Mouse (Mus musculus): ENCODE measurements around the gene Fhit. TPM values are rescaled to one million over a fixed set of nuclear protein-coding genes. Genes with fewer than 3 reads are reported as not detected.

Fhit gene
- total RNA-seq, 2 experiments from 2014 or later: 4.7 to 5.2 TPM

- intact Hi-C loops (cut with DNase I): no loop called here
- DNase-seq (ENCODE audit: extremely low spot score in 1 of 2, low spot score in 2 of 2): no peak
Observed at GRCm38 (mm10) chr14:10079062-10079461, 1082.8 kb downstream of the Fhit start.

- intact Hi-C loops (cut with DNase I): no loop called here
- DNase-seq (ENCODE audit: extremely low spot score in 1 of 2, low spot score in 2 of 2): no peak
Observed at GRCm38 (mm10) chr14:10049947-10050346, 1111.9 kb downstream of the Fhit start.

GRCm38 (mm10) chr14:10047123-10047783 lies 1114.6 kb downstream of the Fhit start:
- DNase-seq (ENCODE audit: extremely low spot score in 1 of 2, low spot score in 2 of 2): peak in 1 of 2 experiments; percentile 8

DNA sequence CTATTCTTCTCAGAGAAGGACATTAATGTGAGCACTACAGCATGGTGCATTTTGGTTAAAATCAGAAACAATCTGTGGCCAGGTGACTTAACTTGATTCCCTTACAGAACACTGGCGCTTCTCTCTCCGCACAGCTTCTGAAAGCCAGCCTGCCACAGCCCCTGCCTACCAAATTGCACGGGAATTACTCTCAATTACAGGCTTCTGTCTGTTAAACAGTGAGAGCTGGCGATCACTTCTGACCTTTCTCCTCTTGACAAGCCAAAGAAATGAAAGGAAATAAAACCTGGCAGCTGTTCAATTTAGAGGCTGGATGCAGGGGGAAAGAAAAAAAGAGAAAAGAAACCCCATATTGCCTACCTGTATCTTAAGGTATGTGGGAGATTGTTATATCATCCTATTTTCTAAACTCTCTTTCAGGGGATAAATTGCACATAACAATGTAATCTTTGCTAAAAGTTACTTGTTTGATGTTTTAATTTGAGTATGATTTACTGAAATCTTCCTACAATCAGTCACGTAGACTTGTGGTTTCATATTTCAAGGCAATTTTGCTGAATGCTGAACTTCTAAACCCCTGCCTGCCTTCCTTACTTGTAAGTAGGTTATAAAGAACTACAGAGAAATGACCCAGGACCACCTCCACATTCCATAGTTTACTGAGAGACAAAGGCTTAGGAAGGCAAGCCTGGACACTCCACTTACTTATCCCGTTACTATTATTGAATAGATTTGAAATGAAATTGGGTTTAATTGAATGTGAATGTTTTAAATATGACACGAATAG lies 1115.3 kb downstream of the Fhit start:
- no peak for DNase-seq (ENCODE audit: extremely low spot score in 1 of 2, low spot score in 2 of 2)
- intact Hi-C loops (cut with DNase I): no loop called here

More at GRCm38 (mm10) chr14:10047123-10047783, 1114.6 kb downstream of the Fhit start:
- intact Hi-C loops (cut with DNase I): no loop called here

- intact Hi-C loops (cut with DNase I): no loop called here
- no peak for DNase-seq (ENCODE audit: extremely low spot score in 1 of 2, low spot score in 2 of 2)
Observed at GRCm38 (mm10) chr14:10038021-10038420, 1123.8 kb downstream of the Fhit start.

GRCm38 (mm10) chr14:10036685-10037215 lies 1125.1 kb downstream of the Fhit start:
- DNase-seq (ENCODE audit: extremely low spot score in 1 of 2, low spot score in 2 of 2): no peak
- intact Hi-C loops (cut with DNase I): no loop called here

- no peak for DNase-seq (ENCODE audit: extremely low spot score in 1 of 2, low spot score in 2 of 2)
- intact Hi-C loops (cut with DNase I): no loop called here
Observed at GRCm38 (mm10) chr14:10035682-10036081, 1126.2 kb downstream of the Fhit start.

DNA sequence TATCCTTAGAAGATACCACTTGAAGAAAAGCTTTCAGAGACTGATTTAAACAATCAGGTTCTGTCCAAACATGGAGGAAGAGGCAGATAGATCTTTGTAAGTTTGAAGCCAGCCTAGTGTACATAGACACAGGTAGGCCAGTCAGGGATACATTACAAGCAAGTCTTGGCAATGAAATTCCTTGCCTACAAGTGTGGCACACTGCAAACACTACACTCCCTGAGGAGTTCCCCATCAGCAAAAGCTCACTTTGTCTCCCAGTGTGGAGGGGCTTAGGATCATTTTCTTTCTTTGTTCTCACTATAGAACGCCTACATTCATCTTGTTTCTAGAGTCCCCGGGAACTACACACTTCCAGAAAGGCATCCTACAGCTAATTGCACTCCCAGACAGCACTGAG lies 1126.6 kb downstream of the Fhit start:
- no peak for DNase-seq (ENCODE audit: extremely low spot score in 1 of 2, low spot score in 2 of 2)

DNA sequence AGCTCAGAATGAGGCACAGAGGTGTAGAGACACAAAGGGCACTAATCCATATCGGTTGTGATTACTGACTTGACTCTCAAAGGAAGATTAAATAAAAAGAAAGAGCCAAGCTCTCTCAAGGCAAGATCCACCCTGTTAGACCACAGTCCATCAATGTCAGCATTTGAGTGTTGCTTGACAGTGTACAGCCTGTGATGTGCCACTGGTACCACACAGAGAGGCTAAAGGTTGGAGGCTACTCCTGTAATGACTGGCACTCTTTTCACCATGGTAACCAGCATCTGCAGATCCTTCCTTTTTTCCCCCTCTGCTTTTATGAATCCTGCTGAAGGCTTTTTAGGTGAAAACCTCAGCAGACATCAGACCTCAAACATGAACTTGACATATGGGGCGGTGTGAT lies 1138.5 kb downstream of the Fhit start:
- intact Hi-C loops (cut with DNase I): no loop called here
- no peak for DNase-seq (ENCODE audit: extremely low spot score in 1 of 2, low spot score in 2 of 2)

More for the DNA sequence above, 1126.6 kb downstream of the Fhit start:
- intact Hi-C loops (cut with DNase I): no loop called here

DNA sequence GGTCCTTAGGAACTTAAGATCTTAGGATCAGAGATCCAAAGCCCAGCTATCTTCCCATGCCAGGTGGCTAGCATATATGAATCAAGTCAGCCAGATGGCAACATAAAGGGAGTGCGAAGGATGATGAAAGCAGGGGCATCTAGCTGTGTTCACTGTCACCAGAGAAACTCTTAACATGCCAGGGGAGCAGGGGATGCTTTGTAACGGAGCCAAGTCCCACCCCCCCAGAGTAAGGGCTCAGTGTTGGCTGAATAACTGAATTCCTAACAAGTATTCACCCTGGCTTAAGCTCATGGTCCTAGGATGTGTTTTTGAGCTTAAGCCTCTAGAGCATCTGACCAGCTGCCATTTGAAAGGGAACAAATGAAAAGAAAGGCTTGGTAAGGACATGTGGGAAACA lies 1139.5 kb downstream of the Fhit start:
- intact Hi-C loops (cut with DNase I): no loop called here
- no peak for DNase-seq (ENCODE audit: extremely low spot score in 1 of 2, low spot score in 2 of 2)

DNA sequence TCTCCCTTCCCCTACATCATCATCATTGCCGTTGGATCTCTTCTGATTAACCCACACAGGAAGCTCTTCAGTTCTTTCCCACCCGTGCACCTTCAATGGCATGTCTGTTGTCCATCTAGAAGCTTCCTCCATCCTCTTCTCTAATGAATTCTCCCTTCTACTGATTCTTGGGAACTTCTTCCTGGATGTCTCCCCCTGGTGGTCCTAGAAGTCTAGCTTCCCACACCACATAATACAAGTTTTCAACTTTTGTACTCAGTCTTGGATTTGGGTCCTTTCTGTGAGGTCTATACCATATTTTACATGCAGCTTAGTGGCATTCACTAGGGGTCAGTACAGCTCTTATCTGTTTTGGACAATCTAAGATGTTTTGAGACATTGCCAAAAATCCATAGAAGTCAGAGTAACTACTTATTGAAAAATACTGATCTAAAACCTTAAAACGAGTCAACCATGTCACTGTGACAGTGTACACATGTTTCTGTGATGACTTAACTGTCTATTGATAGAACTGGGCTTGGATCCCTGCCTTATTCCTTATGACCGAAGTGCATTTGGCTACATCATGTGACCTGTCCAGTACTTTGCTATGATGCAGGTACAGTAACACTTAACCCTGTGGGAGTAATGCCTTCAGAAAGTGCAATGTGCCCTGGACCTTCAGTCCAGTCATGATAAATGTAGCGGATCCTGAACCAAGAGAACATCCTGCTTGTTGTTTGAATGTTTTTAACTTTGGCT lies 1141.3 kb downstream of the Fhit start:
- intact Hi-C loops (cut with DNase I): no loop called here
- DNase-seq (ENCODE audit: extremely low spot score in 1 of 2, low spot score in 2 of 2): no peak

- no peak for DNase-seq (ENCODE audit: extremely low spot score in 1 of 2, low spot score in 2 of 2)
- intact Hi-C loops (cut with DNase I): no loop called here
Observed at GRCm38 (mm10) chr14:10013817-10014266, 1148.0 kb downstream of the Fhit start.

- no peak for DNase-seq (ENCODE audit: extremely low spot score in 1 of 2, low spot score in 2 of 2)
- intact Hi-C loops (cut with DNase I): no loop called here
Observed at GRCm38 (mm10) chr14:10013003-10013816, 1148.6 kb downstream of the Fhit start.

GRCm38 (mm10) chr14:10006278-10006677 lies 1155.6 kb downstream of the Fhit start:
- no peak for DNase-seq (ENCODE audit: extremely low spot score in 1 of 2, low spot score in 2 of 2)
- intact Hi-C loops (cut with DNase I): no loop called here

GRCm38 (mm10) chr14:10003847-10004246 lies 1158.0 kb downstream of the Fhit start:
- DNase-seq (ENCODE audit: extremely low spot score in 1 of 2, low spot score in 2 of 2): no peak
- intact Hi-C loops (cut with DNase I): no loop called here

- DNase-seq (ENCODE audit: extremely low spot score in 1 of 2, low spot score in 2 of 2): no peak
- intact Hi-C loops (cut with DNase I): no loop called here
Observed at GRCm38 (mm10) chr14:9990677-9991076, 1171.2 kb downstream of the Fhit start.

DNA sequence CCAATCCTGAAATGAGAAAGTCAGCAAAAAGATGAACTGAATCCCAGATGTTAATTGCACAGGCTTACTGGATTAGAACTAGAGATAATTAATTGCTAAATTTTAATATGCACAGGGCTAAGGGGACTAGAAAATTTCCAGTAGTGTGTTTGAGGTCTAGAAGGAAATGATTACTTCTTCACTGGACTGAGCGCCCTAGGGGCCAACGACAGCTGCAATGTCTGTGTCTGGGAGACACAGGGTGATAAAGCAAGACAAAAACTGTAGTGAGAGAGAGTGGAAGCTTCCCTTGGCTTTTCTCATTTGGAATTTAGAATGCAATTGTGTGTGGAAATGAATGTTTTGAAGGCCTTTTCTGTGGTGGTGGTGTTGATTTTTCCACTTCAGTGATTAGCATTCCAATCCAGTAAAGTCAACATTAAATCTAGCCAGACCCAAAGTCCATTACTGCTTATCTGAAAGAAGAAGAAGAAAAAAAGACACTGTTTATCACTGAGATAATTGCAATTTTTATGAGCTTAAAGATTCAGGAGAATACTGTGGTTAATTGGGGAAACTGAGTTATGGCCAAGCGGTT lies 1184.8 kb downstream of the Fhit start:
- intact Hi-C loops (cut with DNase I): no loop called here

DNA sequence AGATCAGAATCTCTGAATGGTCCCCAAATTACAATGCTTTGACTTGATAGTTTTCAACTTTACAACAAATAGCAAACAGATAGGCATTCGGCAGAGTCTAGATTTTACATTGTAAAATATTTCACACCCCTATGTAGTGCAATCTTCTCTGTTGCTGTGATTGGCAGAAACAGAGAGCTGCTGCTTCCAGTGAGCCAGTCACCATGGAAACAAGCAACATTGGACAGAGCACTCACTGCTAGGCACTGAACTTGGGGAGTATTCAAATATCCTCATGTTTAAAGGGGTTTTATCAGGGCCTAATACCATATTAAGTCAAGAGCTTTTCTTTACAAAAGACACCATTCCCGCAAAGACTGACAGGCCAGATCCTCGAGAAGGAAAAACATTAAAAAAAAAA lies 1187.4 kb downstream of the Fhit start:
- intact Hi-C loops (cut with DNase I): no loop called here
- peak in 1 of 2 experiments; percentile 39 for DNase-seq (ENCODE audit: extremely low spot score in 1 of 2, low spot score in 2 of 2)

More for the DNA sequence above, 1184.8 kb downstream of the Fhit start:
- DNase-seq (ENCODE audit: extremely low spot score in 1 of 2, low spot score in 2 of 2): no peak

Measured in left cerebral cortex, postnatal 10 days (tissue).